Mouse (Mus musculus) cerebellum, postnatal 10 days (tissue): ENCODE data around the gene Dlgap1.
A peak's percentile ranks its signal among the peaks of the same experiment; 100 is the strongest.

Source experiments
- DNase-seq, 2 experiments: peaks; one replicate each; pipeline ENCODE4 v3.0.0; 2021; ENCODE audit warnings: mixed read lengths in 2 of 2

Gene Dlgap1

GRCm38 (mm10) chr17:70848511-70849398, 879.9 kb downstream of the Dlgap1 start:
- no peak for DNase-seq

GRCm38 (mm10) chr17:70849399-70850232, 880.7 kb downstream of the Dlgap1 start:
- DNase-seq: peak; percentile 73 to 81

- DNase-seq: peak; percentile 65 to 70
Observed at GRCm38 (mm10) chr17:70850233-70850995, 881.5 kb downstream of the Dlgap1 start.

- peak; percentile 75 to 78 for DNase-seq
Observed at GRCm38 (mm10) chr17:70850996-70851991, 882.4 kb downstream of the Dlgap1 start.

- peak; percentile 35 to 41 for DNase-seq
Observed at GRCm38 (mm10) chr17:70852011-70852685, 883.3 kb downstream of the Dlgap1 start.

- peak; percentile 78 to 87 for DNase-seq
Observed at GRCm38 (mm10) chr17:70852686-70853386, 884.0 kb downstream of the Dlgap1 start.

- DNase-seq: peak; percentile 55 to 58
Observed at GRCm38 (mm10) chr17:70853436-70853905, 884.6 kb downstream of the Dlgap1 start, which contains the start of gene Tgif1. Tgif1 (minus strand) TSS chr17:70853546.

- no peak for DNase-seq
Observed at GRCm38 (mm10) chr17:70854021-70854420, 885.1 kb downstream of the Dlgap1 start.

- peak; percentile 79 to 80 for DNase-seq
Observed at GRCm38 (mm10) chr17:70856871-70857415, 888.1 kb downstream of the Dlgap1 start.

GRCm38 (mm10) chr17:70858814-70859213, 889.9 kb downstream of the Dlgap1 start:
- DNase-seq: no peak

GRCm38 (mm10) chr17:70864117-70864516, 895.2 kb downstream of the Dlgap1 start:
- no peak for DNase-seq

- no peak for DNase-seq
Observed at GRCm38 (mm10) chr17:70864645-70865044, 895.8 kb downstream of the Dlgap1 start.

- DNase-seq: no peak
Observed at GRCm38 (mm10) chr17:70865060-70865604, 896.3 kb downstream of the Dlgap1 start.

- DNase-seq: no peak
Observed at GRCm38 (mm10) chr17:70866029-70866428, 897.2 kb downstream of the Dlgap1 start.

GRCm38 (mm10) chr17:70866538-70867114, 897.8 kb downstream of the Dlgap1 start:
- no peak for DNase-seq

- no peak for DNase-seq
Observed at GRCm38 (mm10) chr17:70868577-70869229, 899.8 kb downstream of the Dlgap1 start.

GRCm38 (mm10) chr17:70870581-70870980, 901.7 kb downstream of the Dlgap1 start:
- no peak for DNase-seq
